Mouse (Mus musculus) urinary bladder, postnatal 4 days (tissue): ENCODE results near the gene Tjp1.

Experiments
- DNase-seq, 2 experiments: peaks; one replicate each; pipeline ENCODE4 v3.0.0; 2021 to 2022; ENCODE audit warnings: low spot score in 2 of 2

Gene Tjp1

GRCm38 (mm10) chr7:65489195-65489594 is 38.4 kb downstream of the Tjp1 start:
- DNase-seq = no peak

- DNase-seq = peak; percentile 29 to 70
These were observed 41.3 kb downstream of the Tjp1 start for GRCm38 (mm10) chr7:65486259-65486681.

GRCm38 (mm10) chr7:65484170-65484778 is 43.3 kb downstream of the Tjp1 start:
- no peak for DNase-seq

GRCm38 (mm10) chr7:65482216-65482615 is 45.4 kb downstream of the Tjp1 start:
- DNase-seq = no peak

GRCm38 (mm10) chr7:65472048-65472447 is 55.5 kb downstream of the Tjp1 start:
- DNase-seq = no peak

GRCm38 (mm10) chr7:65471406-65471805 is 56.2 kb downstream of the Tjp1 start:
- no peak for DNase-seq

GRCm38 (mm10) chr7:65470214-65470613 is 57.4 kb downstream of the Tjp1 start:
- DNase-seq = no peak

- DNase-seq = peak in 1 of 2 experiments; percentile 61
These were observed 57.9 kb downstream of the Tjp1 start for GRCm38 (mm10) chr7:65469666-65470065.

- no peak for DNase-seq
These were observed 59.4 kb downstream of the Tjp1 start for GRCm38 (mm10) chr7:65468191-65468590.

- DNase-seq = no peak
These were observed 60.1 kb downstream of the Tjp1 start for GRCm38 (mm10) chr7:65467306-65468021.

- DNase-seq = no peak
These were observed 61.4 kb downstream of the Tjp1 start for GRCm38 (mm10) chr7:65466137-65466536.

- no peak for DNase-seq
These were observed 63.0 kb downstream of the Tjp1 start for GRCm38 (mm10) chr7:65464518-65465037.

GRCm38 (mm10) chr7:65463438-65463837 is 64.1 kb downstream of the Tjp1 start:
- DNase-seq = no peak

GRCm38 (mm10) chr7:65461412-65461811 is 66.2 kb downstream of the Tjp1 start:
- no peak for DNase-seq

- no peak for DNase-seq
These were observed 67.4 kb downstream of the Tjp1 start for GRCm38 (mm10) chr7:65460196-65460595.

- no peak for DNase-seq
These were observed 71.5 kb downstream of the Tjp1 start for GRCm38 (mm10) chr7:65456031-65456430.

- DNase-seq = no peak
These were observed 72.4 kb downstream of the Tjp1 start for GRCm38 (mm10) chr7:65455208-65455607.

- DNase-seq = no peak
These were observed 73.3 kb downstream of the Tjp1 start for GRCm38 (mm10) chr7:65454269-65454668.

GRCm38 (mm10) chr7:65452246-65452645 is 75.3 kb downstream of the Tjp1 start:
- DNase-seq = no peak

GRCm38 (mm10) chr7:65450158-65450557 is 77.4 kb downstream of the Tjp1 start:
- no peak for DNase-seq

- DNase-seq = no peak
These were observed 86.1 kb downstream of the Tjp1 start for GRCm38 (mm10) chr7:65441505-65441904.

- no peak for DNase-seq
These were observed 88.1 kb downstream of the Tjp1 start for GRCm38 (mm10) chr7:65439518-65439917.

GRCm38 (mm10) chr7:65438146-65438545 is 89.4 kb downstream of the Tjp1 start:
- DNase-seq = no peak
